Mouse (Mus musculus): ENCODE measurements around the gene 4930564D02Rik. TPM values are rescaled to one million over a fixed set of nuclear protein-coding genes. Genes with fewer than 3 reads are reported as not detected.

The 4930564D02Rik gene
- not detected in 2 replicates for polyA plus RNA-seq (2012)

- no peak for TF ChIP-seq GATA1 (IDR thresholded peaks at IDR 0.05; ENCODE audit: low read length)
Measured at GRCm38 (mm10) chr3:105066544-105066943, at the start of gene 4930564D02Rik. TSS of gene 4930564D02Rik (plus strand) at chr3:105066844.

GRCm38 (mm10) chr3:105017314-105017713 is 49.3 kb upstream of the 4930564D02Rik start:
- TF ChIP-seq GATA1 (IDR thresholded peaks at IDR 0.05; ENCODE audit: low read length) = no peak

- TF ChIP-seq GATA1 (IDR thresholded peaks at IDR 0.05; ENCODE audit: low read length) = no peak
Measured at GRCm38 (mm10) chr3:105018085-105018782, 48.4 kb upstream of the 4930564D02Rik start.

GRCm38 (mm10) chr3:105018783-105019105 is 47.9 kb upstream of the 4930564D02Rik start:
- no peak for TF ChIP-seq GATA1 (IDR thresholded peaks at IDR 0.05; ENCODE audit: low read length)

GRCm38 (mm10) chr3:105019826-105020692 is 46.6 kb upstream of the 4930564D02Rik start:
- TF ChIP-seq GATA1 (IDR thresholded peaks at IDR 0.05; ENCODE audit: low read length) = no peak

- no peak for TF ChIP-seq GATA1 (IDR thresholded peaks at IDR 0.05; ENCODE audit: low read length)
Measured at GRCm38 (mm10) chr3:105023371-105024005, 43.2 kb upstream of the 4930564D02Rik start.

GRCm38 (mm10) chr3:105036281-105036847 is 30.3 kb upstream of the 4930564D02Rik start:
- no peak for TF ChIP-seq GATA1 (IDR thresholded peaks at IDR 0.05; ENCODE audit: low read length)

- TF ChIP-seq GATA1 (IDR thresholded peaks at IDR 0.05; ENCODE audit: low read length) = no peak
Measured at GRCm38 (mm10) chr3:105037240-105037770, 29.3 kb upstream of the 4930564D02Rik start.

GRCm38 (mm10) chr3:105040002-105040401 is 26.6 kb upstream of the 4930564D02Rik start:
- no peak for TF ChIP-seq GATA1 (IDR thresholded peaks at IDR 0.05; ENCODE audit: low read length)

- no peak for TF ChIP-seq GATA1 (IDR thresholded peaks at IDR 0.05; ENCODE audit: low read length)
Measured at GRCm38 (mm10) chr3:105040983-105041625, 25.5 kb upstream of the 4930564D02Rik start.

- TF ChIP-seq GATA1 (IDR thresholded peaks at IDR 0.05; ENCODE audit: low read length) = no peak
Measured at GRCm38 (mm10) chr3:105043746-105044145, 22.9 kb upstream of the 4930564D02Rik start.

- TF ChIP-seq GATA1 (IDR thresholded peaks at IDR 0.05; ENCODE audit: low read length) = no peak
Measured at GRCm38 (mm10) chr3:105046870-105047269, 19.8 kb upstream of the 4930564D02Rik start.

- no peak for TF ChIP-seq GATA1 (IDR thresholded peaks at IDR 0.05; ENCODE audit: low read length)
Measured at GRCm38 (mm10) chr3:105047616-105048015, 19.0 kb upstream of the 4930564D02Rik start.

GRCm38 (mm10) chr3:105049848-105050247 is 16.8 kb upstream of the 4930564D02Rik start:
- no peak for TF ChIP-seq GATA1 (IDR thresholded peaks at IDR 0.05; ENCODE audit: low read length)

GRCm38 (mm10) chr3:105051103-105051502 is 15.5 kb upstream of the 4930564D02Rik start:
- no peak for TF ChIP-seq GATA1 (IDR thresholded peaks at IDR 0.05; ENCODE audit: low read length)
